Mouse (Mus musculus) megakaryocyte, embryonic 14.5 days (primary cell): ENCODE measurements around the gene Timm13. TPM values are rescaled to one million over a fixed set of nuclear protein-coding genes. Genes with fewer than 3 reads are reported as not detected.
A peak's percentile ranks its signal among the peaks of the same experiment; 100 is the strongest.

ENCODE experiments used
- H3K27me3 ChIP-seq: replicated peaks from 2 replicates; pipeline ENCODE3; 2012; ENCODE audit warnings: inconsistent platforms
- H3K36me3 ChIP-seq: replicated peaks from 2 replicates; pipeline ENCODE3; 2012; ENCODE audit warnings: low read length, inconsistent platforms, mixed read lengths
- H3K4me1 ChIP-seq: 2 replicates; pipeline ENCODE4 v1.6.1; 2012; ENCODE audit warnings: inconsistent platforms
- H3K4me3 ChIP-seq: replicated peaks from 2 replicates; pipeline ENCODE3; 2012; ENCODE audit warnings: moderate library complexity, mild to moderate bottlenecking, inconsistent platforms
- H3K9me3 ChIP-seq: 2 replicates; pipeline ENCODE4 v1.6.1; 2012; ENCODE audit warnings: inconsistent platforms
- FLI1 ChIP-seq: IDR thresholded peaks from 2 replicates; pipeline ENCODE4 v1.6.1; 2012; ENCODE audit warnings: low read length, inconsistent platforms, mixed read lengths
- GATA1 ChIP-seq: IDR thresholded peaks from 3 replicates; pipeline ENCODE4 v1.6.1; 2012; ENCODE audit warnings: mixed read lengths, low read length, inconsistent platforms, borderline replicate concordance
- polyA plus RNA-seq: library from polyadenylated mRNA; stranded (reverse); fragments of >175 nt; gene quantifications from 2 replicates; pipeline ENCODE4 v1.2.3, GENCODE M21; 2012; ENCODE audit warnings: low replicate concordance; ENCODE audit not compliant: insufficient read depth

Gene Timm13
- polyA plus RNA-seq, 1 experiment = 345 TPM

DNA sequence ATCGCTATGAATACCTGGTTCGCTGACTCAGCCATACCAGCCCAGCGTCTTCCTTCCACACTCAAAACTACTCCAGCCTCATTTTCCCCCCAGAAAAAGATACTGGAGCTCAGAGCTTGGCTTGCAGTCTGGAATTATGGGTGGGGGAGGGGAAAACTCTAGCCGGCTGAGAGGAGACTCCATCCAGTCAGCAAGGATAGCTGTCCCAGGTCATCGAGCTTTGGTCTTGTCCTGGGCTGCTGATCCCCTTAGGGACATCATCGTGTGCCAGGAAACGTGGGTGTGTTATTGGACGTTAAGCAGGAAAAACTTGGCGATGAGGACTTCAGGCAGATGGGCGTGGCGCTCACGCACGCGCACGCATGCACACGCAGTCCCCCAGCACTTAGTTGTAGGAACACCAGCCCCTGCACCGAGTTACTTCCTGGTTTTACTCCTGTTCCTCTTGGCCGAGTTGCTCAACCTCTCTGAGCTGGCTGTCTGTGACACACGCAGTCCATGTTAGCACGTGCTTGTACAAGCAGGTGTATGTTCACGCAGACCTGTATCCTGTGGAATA, 32.7 kb upstream of the Timm13 start:
- H3K36me3 ChIP-seq = peaks cover 12% of the 10 kb centered on the region
- peaks cover 93% of the 10 kb centered on the region for H3K4me1 ChIP-seq
- H3K9me3 ChIP-seq = no peaks in the 10 kb centered on the region
- H3K4me3 ChIP-seq = peak overlapping the region; percentile 98
- peaks cover 46% of the 10 kb centered on the region for H3K27me3 ChIP-seq
- TF ChIP-seq GATA1 (no peak), FLI1 (no peak)

DNA sequence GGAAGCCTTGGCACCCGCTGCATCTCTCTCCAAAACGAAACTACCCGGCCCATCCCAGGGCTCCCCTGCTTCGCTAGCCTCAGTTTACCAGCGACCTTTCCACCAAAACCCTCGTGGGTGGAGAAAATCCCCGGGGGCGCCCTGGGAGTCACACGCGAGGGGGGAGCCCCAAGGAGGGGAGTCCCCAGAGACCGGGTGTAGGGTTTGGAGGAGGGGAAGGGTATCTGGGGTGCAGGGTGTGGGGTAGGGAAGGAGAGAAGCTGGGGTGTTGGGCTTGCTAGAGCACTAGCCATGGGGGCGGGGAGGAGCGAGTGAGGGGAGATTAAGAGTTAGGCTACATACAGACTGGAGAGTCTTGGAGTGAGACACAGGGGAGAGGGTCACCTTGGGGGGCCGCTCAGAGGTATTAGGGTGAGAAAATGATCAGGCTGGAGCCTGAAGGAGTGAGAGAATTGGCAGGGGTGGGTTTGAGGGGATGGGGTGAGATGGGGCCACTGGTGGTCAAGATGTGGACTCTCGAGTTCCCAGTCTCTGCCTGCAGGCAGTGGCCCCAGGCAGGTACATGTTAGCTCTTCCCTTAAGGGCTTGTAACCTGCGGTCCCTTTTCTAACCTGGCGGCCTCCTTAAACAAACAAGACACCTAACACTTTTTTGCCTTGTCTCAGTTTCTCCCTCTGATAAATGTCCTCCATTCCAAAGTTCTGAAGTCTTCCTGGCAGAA, 32.1 kb upstream of the Timm13 start:
- Histone ChIP-seq H3K9me3 (no peaks in the 10 kb centered on the region), H3K4me1 (peaks cover 90% of the 10 kb centered on the region), H3K27me3 (peaks cover 39% of the 10 kb centered on the region), H3K36me3 (peaks cover 12% of the 10 kb centered on the region), H3K4me3 (peak overlapping the region; percentile 98)
- TF ChIP-seq GATA1 (no peak), FLI1 (no peak)

DNA sequence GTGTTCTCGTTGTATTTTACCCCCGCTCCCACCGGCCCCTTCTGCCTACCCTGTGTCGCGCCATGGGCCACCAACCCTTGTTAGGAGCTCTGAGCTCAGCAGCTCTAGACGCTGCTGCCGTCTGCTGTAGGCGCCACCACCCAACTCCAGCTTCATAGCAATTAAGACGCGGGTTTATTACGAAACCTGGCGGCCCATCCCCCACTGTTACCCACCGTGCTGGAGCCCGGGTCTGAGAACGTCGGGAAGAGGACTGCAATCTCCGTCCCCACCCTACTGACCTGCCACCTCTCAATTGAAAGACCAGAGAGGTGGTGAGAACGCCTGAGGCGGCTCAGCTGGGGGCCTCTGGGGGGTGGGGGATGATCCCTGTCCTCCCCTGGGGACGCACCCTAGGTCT, 31.4 kb upstream of the Timm13 start:
- peak overlapping the region; percentile 98 for H3K4me3 ChIP-seq
- peaks cover 33% of the 10 kb centered on the region for H3K27me3 ChIP-seq
- H3K9me3 ChIP-seq = no peaks in the 10 kb centered on the region
- no peak for TF ChIP-seq FLI1
- TF ChIP-seq GATA1 = no peak
- peaks cover 12% of the 10 kb centered on the region for H3K36me3 ChIP-seq
- H3K4me1 ChIP-seq = peaks cover 90% of the 10 kb centered on the region

DNA sequence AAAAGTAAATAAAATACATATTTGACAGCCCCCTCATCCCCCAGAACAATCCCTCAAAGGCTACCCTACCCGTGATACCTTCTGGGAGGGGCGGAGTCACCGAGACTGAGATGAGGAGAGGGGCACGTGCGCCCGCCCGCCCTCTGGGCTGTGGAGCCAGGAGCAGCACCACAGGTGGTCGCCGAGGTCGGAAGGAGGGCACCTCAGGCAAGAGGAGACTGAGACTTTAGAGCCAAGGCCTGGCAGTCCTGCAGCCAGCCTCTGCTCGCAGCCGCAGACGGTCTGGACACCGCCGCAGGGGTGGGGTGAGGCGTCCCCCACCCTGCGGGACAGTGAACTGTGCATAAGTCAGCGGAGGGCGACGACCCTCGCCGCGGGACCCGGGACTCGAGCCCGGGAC, 30.9 kb upstream of the Timm13 start:
- Histone ChIP-seq H3K36me3 (peaks cover 12% of the 10 kb centered on the region), H3K4me3 (peak overlapping the region; percentile 98), H3K4me1 (peaks cover 90% of the 10 kb centered on the region), H3K9me3 (no peaks in the 10 kb centered on the region), H3K27me3 (peaks cover 28% of the 10 kb centered on the region)
- no peak for TF ChIP-seq FLI1

DNA sequence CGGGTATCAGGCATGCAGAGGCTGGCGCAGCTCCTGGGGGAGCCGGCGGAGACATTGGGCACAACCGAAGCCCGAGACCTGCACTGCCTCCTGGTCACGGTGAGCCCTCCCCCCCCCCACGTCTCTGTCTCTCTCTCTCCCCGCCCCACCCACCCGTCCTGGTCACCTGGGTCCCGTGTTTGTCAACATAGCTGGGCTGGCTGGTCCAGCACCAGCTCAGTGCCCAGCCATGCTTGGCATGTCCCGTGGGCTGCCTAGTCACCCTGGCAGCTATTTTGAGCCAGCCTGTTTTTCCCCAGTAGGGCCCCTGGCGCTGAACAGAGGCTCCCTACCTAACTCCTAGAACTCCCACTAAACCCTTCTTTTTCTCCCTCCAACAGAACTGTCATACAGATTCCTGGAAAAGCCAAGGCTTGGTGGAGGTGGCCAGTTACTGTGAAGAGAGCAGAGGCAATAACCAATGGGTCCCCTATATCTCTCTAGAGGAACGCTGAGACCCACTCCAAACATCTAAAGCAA, 30.4 kb upstream of the Timm13 start:
- Histone ChIP-seq H3K9me3 (no peaks in the 10 kb centered on the region), H3K27me3 (peaks cover 23% of the 10 kb centered on the region), H3K4me1 (peaks cover 90% of the 10 kb centered on the region), H3K36me3 (peaks cover 12% of the 10 kb centered on the region), H3K4me3 (peak overlapping the region; percentile 98)
- no peak for TF ChIP-seq FLI1
- TF ChIP-seq GATA1 = no peak

DNA sequence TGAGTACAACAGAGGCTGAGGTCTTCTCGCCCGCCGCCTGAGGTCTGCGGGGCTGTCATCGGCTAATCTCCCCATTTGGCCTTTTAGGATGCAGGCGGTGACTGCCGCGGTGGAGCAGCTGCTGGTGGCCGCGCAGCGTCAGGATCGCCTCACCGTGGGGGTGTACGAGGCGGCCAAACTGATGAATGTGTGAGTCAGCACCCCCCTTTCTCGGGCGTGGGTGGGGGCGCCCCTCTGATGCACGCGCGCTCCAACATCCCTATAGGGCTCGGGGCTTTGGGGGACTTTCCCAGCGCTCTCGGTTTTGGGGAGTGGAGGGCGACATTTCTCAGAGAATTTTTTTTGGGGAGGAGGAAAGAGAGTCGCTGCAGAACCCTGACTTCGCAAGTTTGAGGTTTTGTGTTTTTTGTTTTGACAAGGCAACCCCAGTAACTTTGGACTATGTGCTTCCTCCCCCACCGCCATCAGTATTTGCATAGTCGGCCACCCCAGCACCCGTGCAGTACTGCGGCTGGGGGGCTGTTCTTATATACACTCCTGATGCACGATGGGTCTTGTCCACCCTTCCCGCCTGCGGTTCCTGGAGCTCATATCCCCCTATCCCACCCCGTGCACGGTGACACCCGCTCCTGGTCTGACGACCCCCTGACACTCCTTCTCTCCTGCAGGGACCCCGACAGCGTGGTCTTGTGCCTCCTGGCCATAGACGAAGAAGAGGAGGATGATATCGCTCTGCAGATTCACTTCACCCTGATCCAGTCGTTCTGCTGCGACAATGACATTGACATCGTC, 29.8 kb upstream of the Timm13 start:
- peaks cover 12% of the 10 kb centered on the region for H3K36me3 ChIP-seq
- H3K9me3 ChIP-seq = no peaks in the 10 kb centered on the region
- TF ChIP-seq GATA1 (no peak), FLI1 (no peak)
- H3K4me3 ChIP-seq = peak overlapping the region; percentile 98
- H3K27me3 ChIP-seq = peaks cover 16% of the 10 kb centered on the region
- H3K4me1 ChIP-seq = peaks cover 90% of the 10 kb centered on the region

DNA sequence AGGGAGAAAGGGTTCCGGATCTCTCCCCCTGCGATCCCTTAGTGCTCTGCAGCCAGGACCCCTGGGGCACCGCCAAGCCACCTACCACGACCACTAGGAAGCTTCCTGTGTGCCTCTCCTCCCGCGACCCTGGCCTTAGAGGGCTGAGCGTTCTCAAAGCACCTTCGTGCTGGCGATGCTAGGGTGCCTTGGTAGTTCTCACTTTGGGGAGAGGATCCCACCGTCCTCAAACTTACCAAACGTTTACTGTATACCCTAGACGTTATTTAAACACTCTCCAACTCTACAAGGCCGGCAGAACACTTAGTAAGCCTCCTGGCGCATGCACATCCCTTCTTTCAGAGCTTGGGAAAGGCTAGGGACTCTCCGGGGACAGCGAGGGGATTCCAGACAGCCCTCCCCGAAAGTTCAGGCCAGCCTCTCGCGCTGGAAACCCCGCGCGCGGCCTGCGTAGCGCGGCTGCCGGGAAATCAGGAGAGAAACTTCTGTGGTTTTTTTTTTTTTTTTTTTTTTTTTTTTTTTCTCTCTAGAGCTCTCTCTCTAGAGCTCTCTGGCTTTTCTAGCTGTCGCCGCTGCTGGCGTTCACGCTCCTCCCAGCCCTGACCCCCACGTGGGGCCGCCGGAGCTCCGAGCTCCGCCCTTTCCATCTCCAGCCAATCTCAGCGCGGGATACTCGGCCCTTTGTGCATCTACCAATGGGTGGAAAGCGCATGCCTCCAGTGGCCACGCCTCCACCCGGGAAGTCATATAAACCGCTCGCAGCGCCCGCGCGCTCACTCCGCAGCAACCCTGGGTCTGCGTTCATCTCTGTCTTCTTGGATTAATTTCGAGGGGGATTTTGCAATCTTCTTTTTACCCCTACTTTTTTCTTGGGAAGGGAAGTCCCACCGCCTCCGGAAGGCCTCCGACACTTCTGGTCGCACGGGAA, 28.8 kb upstream of the Timm13 start, which contains the start of gene Gadd45b:
Gadd45b (plus strand) TSS at position 775 of the 928 bp plus-strand sequence.
- peak within 1 kb of the TSS; percentile 98 for H3K4me3 ChIP-seq
- peaks cover 11% of the 10 kb centered on the region for H3K27me3 ChIP-seq
- peaks cover 84% of the 10 kb centered on the region for H3K4me1 ChIP-seq

DNA sequence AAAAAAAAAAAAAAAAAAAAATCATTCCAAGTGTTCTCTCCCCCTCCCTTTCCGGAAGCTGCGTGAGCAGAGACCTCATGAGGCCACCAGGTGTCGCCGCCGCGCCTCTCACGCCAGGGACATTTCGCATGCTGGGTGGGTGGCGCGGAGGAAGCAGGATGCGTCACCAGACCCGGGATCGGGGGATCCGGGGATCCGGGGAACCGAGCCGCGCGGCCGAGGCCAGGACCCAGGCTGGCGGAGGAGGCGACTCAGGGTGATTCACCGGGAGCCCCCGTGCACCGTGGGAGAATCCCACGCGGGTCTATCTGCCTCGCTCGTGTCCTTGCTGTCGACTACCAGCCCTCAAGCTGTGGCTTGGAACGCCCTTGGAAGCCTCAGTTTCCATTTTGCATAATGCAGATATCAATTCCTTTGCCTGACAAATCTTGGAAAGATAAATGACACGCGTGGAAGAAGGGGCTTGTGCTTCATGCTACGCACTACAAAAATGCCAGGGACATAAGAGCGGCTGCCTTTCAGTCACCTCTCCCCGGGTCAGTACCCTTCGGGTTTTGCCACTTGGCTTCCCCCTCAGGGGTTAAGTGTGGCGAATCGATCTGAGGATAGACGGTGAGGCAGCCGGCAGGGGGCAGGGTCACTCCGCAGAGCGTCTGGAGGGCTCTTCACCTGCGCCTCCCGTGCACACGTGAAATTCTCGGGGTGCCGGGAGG, 28.0 kb upstream of the Timm13 start:
- H3K27me3 ChIP-seq = peaks cover 7% of the 10 kb centered on the region
- H3K9me3 ChIP-seq = no peaks in the 10 kb centered on the region
- peaks cover 12% of the 10 kb centered on the region for H3K36me3 ChIP-seq
- H3K4me3 ChIP-seq = peak overlapping the region; percentile 98
- TF ChIP-seq GATA1 = no peak
- no peak for TF ChIP-seq FLI1
- H3K4me1 ChIP-seq = peaks cover 76% of the 10 kb centered on the region

More for the DNA sequence above, 28.8 kb upstream of the Timm13 start, which contains the start of gene Gadd45b:
- TF ChIP-seq GATA1 = no peak
- no peak for TF ChIP-seq FLI1
- H3K9me3 ChIP-seq = no peaks in the 10 kb centered on the region
- H3K36me3 ChIP-seq = peaks cover 12% of the 10 kb centered on the region
